Mouse (Mus musculus): Measurements from ENCODE around the gene Coro2a. TPM values are rescaled to one million over a fixed set of nuclear protein-coding genes. Genes with fewer than 3 reads are reported as not detected.

Gene Coro2a
- polyA plus RNA-seq, 1 experiment from 2014 or later, result 66.0 TPM

GRCm38 (mm10) chr4:46529722-46530121 is 72.3 kb downstream of the Coro2a start:
- WGBS, result 49% methylated on average over 7 of the region's 7 CpGs

DNA sequence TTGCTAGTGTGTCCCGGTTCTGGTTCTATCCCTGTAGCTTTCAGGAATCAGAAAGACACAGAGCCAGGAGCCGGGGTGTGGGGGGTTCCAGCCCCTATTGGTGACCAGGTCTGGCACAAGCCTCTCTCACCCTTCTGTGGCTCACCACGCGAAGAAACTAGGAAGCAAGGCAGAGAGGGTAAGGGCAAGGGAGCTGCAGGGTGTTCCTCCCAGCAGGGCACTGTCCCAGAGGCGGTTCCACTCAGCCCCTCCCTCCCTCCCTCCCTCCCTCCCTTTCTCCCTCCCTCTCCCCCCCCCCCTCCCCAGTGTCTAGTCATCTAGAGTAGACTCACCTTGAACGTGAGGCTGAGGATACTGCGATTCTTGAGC is 74.5 kb downstream of the Coro2a start:
- H3K36me3 ChIP-seq, result no peaks in the 10 kb centered on the region
- no peaks in the 10 kb centered on the region for H3K9me3 ChIP-seq
- H3K27me3 ChIP-seq (replicated peaks), result no peaks in the 10 kb centered on the region
- H3K4me3 ChIP-seq (replicated peaks), result peak overlapping the region; percentile 32
- WGBS, result 7% methylated on average over 6 of the region's 7 CpGs
- H3K4me2 ChIP-seq (replicated peaks), result peak overlapping the region; percentile 69
- H3K9ac ChIP-seq, result peak overlapping the region; percentile 50
- peak overlapping the region; percentile 22; the same call in 1 of the 2 replicates for H3K27ac ChIP-seq
- peaks cover 5% of the 10 kb centered on the region; the same call in 1 of the 2 replicates for H3K4me1 ChIP-seq (replicated peaks)
- peak; percentile 82 for ATAC-seq

More at GRCm38 (mm10) chr4:46529722-46530121, 72.3 kb downstream of the Coro2a start:
- Histone ChIP-seq H3K36me3 (no peaks in the 10 kb centered on the region), H3K9me3 (no peaks in the 10 kb centered on the region), H3K9ac (no peak overlapping the region), H3K27me3 (replicated peaks) (peaks cover 10% of the 10 kb centered on the region; the same call in 1 of the 2 replicates), H3K27ac (no peak overlapping the region), H3K4me2 (replicated peaks) (no peak overlapping the region), H3K4me1 (replicated peaks) (peaks cover 13% of the 10 kb centered on the region), H3K4me3 (replicated peaks) (no peak overlapping the region)
- peak; percentile 22 for ATAC-seq

- Histone ChIP-seq H3K36me3 (no peaks in the 10 kb centered on the region), H3K9me3 (no peaks in the 10 kb centered on the region), H3K4me1 (replicated peaks) (peaks cover 5% of the 10 kb centered on the region; the same call in 1 of the 2 replicates), H3K27ac (peak overlapping the region; percentile 22; the same call in 1 of the 2 replicates), H3K9ac (peak overlapping the region; percentile 50), H3K27me3 (replicated peaks) (no peaks in the 10 kb centered on the region), H3K4me2 (replicated peaks) (peak overlapping the region; percentile 69), H3K4me3 (replicated peaks) (peak overlapping the region; percentile 32)
- peak; percentile 70 for ATAC-seq
- WGBS, result 33% methylated on average over 17 of the region's 17 CpGs
Measured at GRCm38 (mm10) chr4:46526798-46527557, 75.0 kb downstream of the Coro2a start.

GRCm38 (mm10) chr4:46526226-46526625 is 75.8 kb downstream of the Coro2a start:
- H3K4me2 ChIP-seq (replicated peaks), result no peak overlapping the region
- H3K4me3 ChIP-seq (replicated peaks), result no peak overlapping the region
- no peak overlapping the region for H3K9ac ChIP-seq
- H3K4me1 ChIP-seq (replicated peaks), result peaks cover 5% of the 10 kb centered on the region; the same call in 1 of the 2 replicates
- no peaks in the 10 kb centered on the region for H3K36me3 ChIP-seq
- H3K9me3 ChIP-seq, result no peaks in the 10 kb centered on the region
- 87% methylated on average over 3 of the region's 3 CpGs for WGBS
- no peaks in the 10 kb centered on the region for H3K27me3 ChIP-seq (replicated peaks)
- no peak for ATAC-seq
- no peak overlapping the region for H3K27ac ChIP-seq

DNA sequence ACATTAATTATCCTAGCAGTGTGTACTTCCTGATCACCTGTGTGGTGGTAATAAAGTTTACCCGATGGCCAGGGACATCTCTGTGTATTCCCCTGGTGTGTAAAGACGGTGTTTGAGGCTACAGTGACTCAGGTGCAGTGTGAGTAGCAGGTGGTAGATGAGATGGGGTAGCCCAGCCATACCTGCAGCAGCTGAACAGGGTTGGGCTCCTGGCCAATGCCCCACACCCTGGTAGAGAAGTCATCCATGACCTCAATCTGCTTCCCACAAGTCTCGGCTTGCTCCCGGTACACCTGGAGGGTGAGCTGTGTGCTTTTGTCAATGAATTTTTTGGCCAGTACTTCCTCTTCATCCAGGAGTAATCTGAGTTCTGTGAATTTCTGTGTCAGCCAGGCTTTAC is 78.7 kb downstream of the Coro2a start:
- H3K4me2 ChIP-seq (replicated peaks), result no peak overlapping the region
- no peak overlapping the region for H3K9ac ChIP-seq
- H3K27me3 ChIP-seq (replicated peaks), result no peaks in the 10 kb centered on the region
- H3K9me3 ChIP-seq, result no peaks in the 10 kb centered on the region
- WGBS, result 75% methylated on average over 4 of the region's 4 CpGs
- no peaks in the 10 kb centered on the region for H3K36me3 ChIP-seq
- H3K4me3 ChIP-seq (replicated peaks), result no peak overlapping the region
- no peak for ATAC-seq
- peaks cover 3% of the 10 kb centered on the region; the same call in 1 of the 2 replicates for H3K4me1 ChIP-seq (replicated peaks)
- H3K27ac ChIP-seq, result no peak overlapping the region

DNA sequence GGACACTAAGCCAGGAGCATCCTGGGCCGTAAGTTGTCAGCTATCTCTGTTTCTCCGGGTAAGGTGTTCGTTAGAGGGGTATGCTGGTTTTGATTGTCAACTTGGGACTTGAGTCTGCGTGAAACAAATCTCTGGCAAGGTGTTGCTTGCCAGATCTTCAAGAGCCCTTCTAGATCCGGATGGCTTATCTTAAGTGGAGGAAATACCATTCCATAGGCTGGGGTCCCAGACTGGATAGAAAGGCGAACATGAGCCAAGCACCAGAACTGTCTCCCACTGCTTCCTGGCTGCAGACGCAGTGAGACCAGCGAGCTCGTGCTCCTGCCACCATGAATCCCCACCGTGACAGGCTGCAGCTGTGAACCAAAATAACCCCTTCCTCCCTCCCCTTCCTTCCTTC is 80.5 kb downstream of the Coro2a start:
- H3K27me3 ChIP-seq (replicated peaks), result no peaks in the 10 kb centered on the region
- no peaks in the 10 kb centered on the region for H3K9me3 ChIP-seq
- 73% methylated on average over 10 of the region's 10 CpGs for WGBS
- H3K27ac ChIP-seq, result no peak overlapping the region
- no peaks in the 10 kb centered on the region for H3K36me3 ChIP-seq
- H3K4me1 ChIP-seq (replicated peaks), result no peaks in the 10 kb centered on the region
- no peak overlapping the region for H3K9ac ChIP-seq
- no peak overlapping the region for H3K4me2 ChIP-seq (replicated peaks)
- H3K4me3 ChIP-seq (replicated peaks), result no peak overlapping the region
- no peak for ATAC-seq

GRCm38 (mm10) chr4:46520491-46520890 is 81.5 kb downstream of the Coro2a start:
- no peak overlapping the region for H3K4me3 ChIP-seq (replicated peaks)
- H3K9me3 ChIP-seq, result no peaks in the 10 kb centered on the region
- H3K4me2 ChIP-seq (replicated peaks), result no peak overlapping the region
- H3K27me3 ChIP-seq (replicated peaks), result no peaks in the 10 kb centered on the region
- H3K27ac ChIP-seq, result no peak overlapping the region
- ATAC-seq, result no peak
- H3K4me1 ChIP-seq (replicated peaks), result no peaks in the 10 kb centered on the region
- no peaks in the 10 kb centered on the region for H3K36me3 ChIP-seq
- 75% methylated on average over 2 of the region's 2 CpGs for WGBS
- no peak overlapping the region for H3K9ac ChIP-seq

DNA sequence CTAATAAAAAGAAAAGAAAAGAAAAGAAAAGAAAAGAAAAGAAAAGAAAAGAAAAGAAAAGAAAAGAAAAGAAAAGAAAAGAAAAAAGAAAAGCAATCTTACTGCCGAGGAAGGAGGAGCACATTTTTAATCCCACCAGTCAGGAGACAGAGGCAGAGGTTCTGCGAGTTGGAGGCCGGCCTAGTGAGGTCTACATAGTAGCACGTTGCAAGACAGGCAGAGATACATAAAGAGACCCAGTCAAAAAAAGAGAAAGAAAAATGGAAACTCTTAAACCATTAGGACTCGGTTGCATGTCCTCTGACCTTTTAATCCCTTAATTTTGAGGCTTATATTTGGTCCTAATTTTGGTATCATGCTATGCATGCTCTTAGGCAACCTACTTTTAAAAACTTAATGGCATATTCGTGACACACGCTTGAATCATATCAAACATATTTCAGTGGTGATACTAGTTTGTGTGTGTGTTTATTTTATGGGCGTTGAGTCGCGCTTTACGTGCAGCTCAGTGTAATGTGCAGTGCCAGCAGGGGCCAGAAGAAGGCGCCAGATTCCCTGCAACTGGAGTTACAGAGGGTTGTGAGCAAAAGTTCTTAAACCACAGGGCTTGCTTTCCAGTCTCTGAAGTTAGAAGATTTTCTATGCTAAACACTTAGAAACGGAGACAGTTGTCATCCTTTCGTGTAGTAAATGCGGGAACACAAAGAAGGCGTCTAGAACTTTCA is 94.1 kb downstream of the Coro2a start:
- WGBS, result 13% methylated on average over 16 of the region's 16 CpGs
- Histone ChIP-seq H3K27ac (no peak overlapping the region), H3K4me1 (replicated peaks) (peaks cover 6% of the 10 kb centered on the region)

GRCm38 (mm10) chr4:46506801-46507610 is 95.0 kb downstream of the Coro2a start:
- Histone ChIP-seq H3K9me3 (no peaks in the 10 kb centered on the region), H3K4me2 (replicated peaks) (peak overlapping the region; percentile 97), H3K4me3 (replicated peaks) (peak overlapping the region; percentile 66), H3K9ac (peak overlapping the region; percentile 57), H3K4me1 (replicated peaks) (peaks cover 6% of the 10 kb centered on the region), H3K27me3 (replicated peaks) (no peaks in the 10 kb centered on the region), H3K36me3 (0 out of 2 replicates have a peak, but pooled peaks cover 6% of the 10 kb centered on the region), H3K27ac (peak overlapping the region; percentile 68; the same call in 1 of the 2 replicates)
- under 1% methylated on average over 90 of the region's 94 CpGs for WGBS
- ATAC-seq, result peak; percentile 97

More for the DNA sequence above, 94.1 kb downstream of the Coro2a start:
- no peaks in the 10 kb centered on the region for H3K36me3 ChIP-seq
- H3K9ac ChIP-seq, result no peak overlapping the region
- ATAC-seq, result peak; percentile 70
- peak overlapping the region; percentile 66; the same call in 1 of the 2 replicates for H3K4me3 ChIP-seq (replicated peaks)
- no peaks in the 10 kb centered on the region for H3K27me3 ChIP-seq (replicated peaks)
- H3K9me3 ChIP-seq, result no peaks in the 10 kb centered on the region
- H3K4me2 ChIP-seq (replicated peaks), result peak overlapping the region; percentile 97

GRCm38 (mm10) chr4:46505361-46506057 is 96.5 kb downstream of the Coro2a start:
- H3K4me1 ChIP-seq (replicated peaks), result peaks cover 6% of the 10 kb centered on the region
- H3K27me3 ChIP-seq (replicated peaks), result no peaks in the 10 kb centered on the region
- ATAC-seq, result no peak
- H3K36me3 ChIP-seq, result peaks cover 17% of the 10 kb centered on the region; the same call in 1 of the 2 replicates
- no peaks in the 10 kb centered on the region for H3K9me3 ChIP-seq
- H3K27ac ChIP-seq, result no peak overlapping the region
- H3K4me2 ChIP-seq (replicated peaks), result no peak overlapping the region
- H3K4me3 ChIP-seq (replicated peaks), result no peak overlapping the region
- WGBS, result 73% methylated on average over 8 of the region's 8 CpGs
- H3K9ac ChIP-seq, result no peak overlapping the region

- WGBS, result 73% methylated on average over 3 of the region's 3 CpGs
- Histone ChIP-seq H3K4me3 (replicated peaks) (no peak overlapping the region), H3K9me3 (no peaks in the 10 kb centered on the region), H3K36me3 (peaks cover 31% of the 10 kb centered on the region), H3K27me3 (replicated peaks) (no peaks in the 10 kb centered on the region), H3K4me1 (replicated peaks) (peaks cover 6% of the 10 kb centered on the region), H3K4me2 (replicated peaks) (no peak overlapping the region), H3K27ac (no peak overlapping the region), H3K9ac (no peak overlapping the region)
- ATAC-seq, result no peak
Measured at GRCm38 (mm10) chr4:46503881-46504280, 98.1 kb downstream of the Coro2a start.

Data from intestine, embryonic 15.5 days (tissue).